Mouse (Mus musculus): ENCODE results near the gene Zfp599. TPM values are rescaled to one million over a fixed set of nuclear protein-coding genes. Genes with fewer than 3 reads are reported as not detected.
"Not testable (repeated sequence)": the region's sequence is repeated elsewhere in the genome, so short reads cannot be mapped to it uniquely, and the experiment has no call there.

Zfp599 gene
- polyA plus RNA-seq, 1 experiment: 4.5 TPM

- TF ChIP-seq CTCF (IDR thresholded peaks at IDR 0.05; ENCODE audit: borderline replicate concordance, extremely low read depth, insufficient read depth, insufficient read length) (no peak), POLR2A (IDR thresholded peaks at IDR 0.05; ENCODE audit: borderline replicate concordance, extremely low read depth, insufficient read depth, insufficient read length, poor library complexity, severe bottlenecking) (no peak)
- DNase-seq (ENCODE audit: low read depth): no peak
These were observed 3.1 kb downstream of the Zfp599 start for GRCm38 (mm10) chr9:22256579-22256978.

GRCm38 (mm10) chr9:22244242-22244641, 15.5 kb downstream of the Zfp599 start:
- TF ChIP-seq POLR2A (IDR thresholded peaks at IDR 0.05; ENCODE audit: borderline replicate concordance, extremely low read depth, insufficient read depth, insufficient read length, poor library complexity, severe bottlenecking) (no peak), CTCF (IDR thresholded peaks at IDR 0.05; ENCODE audit: borderline replicate concordance, extremely low read depth, insufficient read depth, insufficient read length) (no peak)

GRCm38 (mm10) chr9:22240001-22240400, 19.7 kb downstream of the Zfp599 start:
- no peak for TF ChIP-seq CTCF (IDR thresholded peaks at IDR 0.05; ENCODE audit: borderline replicate concordance, extremely low read depth, insufficient read depth, insufficient read length)
- no peak for TF ChIP-seq POLR2A (IDR thresholded peaks at IDR 0.05; ENCODE audit: borderline replicate concordance, extremely low read depth, insufficient read depth, insufficient read length, poor library complexity, severe bottlenecking)
- no peak for DNase-seq (ENCODE audit: low read depth)

More at GRCm38 (mm10) chr9:22244242-22244641, 15.5 kb downstream of the Zfp599 start:
- DNase-seq (ENCODE audit: low read depth): no peak

DNA sequence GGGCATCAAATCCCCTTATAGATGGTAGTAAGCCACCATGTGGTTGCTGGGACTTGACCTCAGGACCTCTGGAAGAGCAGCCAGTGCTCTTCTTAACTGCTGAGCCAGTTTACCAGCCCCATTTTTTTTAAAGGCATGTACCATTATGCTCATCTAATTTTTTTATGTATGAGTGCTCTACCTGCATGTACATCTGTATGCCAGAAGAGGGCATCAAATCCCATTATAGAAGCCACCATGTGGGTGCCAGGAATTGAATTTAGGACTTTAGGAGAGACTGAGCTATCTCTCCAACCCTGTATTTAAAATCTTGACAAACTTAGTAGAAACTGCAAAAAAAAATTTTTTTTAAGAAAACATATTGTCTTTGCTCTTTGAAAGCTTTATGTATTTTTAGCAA, 29.1 kb downstream of the Zfp599 start:
- TF ChIP-seq POLR2A (IDR thresholded peaks at IDR 0.05; ENCODE audit: borderline replicate concordance, extremely low read depth, insufficient read depth, insufficient read length, poor library complexity, severe bottlenecking) (no peak), CTCF (IDR thresholded peaks at IDR 0.05; ENCODE audit: borderline replicate concordance, extremely low read depth, insufficient read depth, insufficient read length) (no peak)
- peak; percentile 13 for DNase-seq (ENCODE audit: low read depth)

GRCm38 (mm10) chr9:22230061-22230460, 29.6 kb downstream of the Zfp599 start:
- TF ChIP-seq CTCF (IDR thresholded peaks at IDR 0.05; ENCODE audit: borderline replicate concordance, extremely low read depth, insufficient read depth, insufficient read length) (no peak), POLR2A (IDR thresholded peaks at IDR 0.05; ENCODE audit: borderline replicate concordance, extremely low read depth, insufficient read depth, insufficient read length, poor library complexity, severe bottlenecking) (no peak)
- no peak for DNase-seq (ENCODE audit: low read depth)

- TF ChIP-seq CTCF (IDR thresholded peaks at IDR 0.05; ENCODE audit: borderline replicate concordance, extremely low read depth, insufficient read depth, insufficient read length) (no peak), POLR2A (IDR thresholded peaks at IDR 0.05; ENCODE audit: borderline replicate concordance, extremely low read depth, insufficient read depth, insufficient read length, poor library complexity, severe bottlenecking) (no peak)
These were observed 30.2 kb downstream of the Zfp599 start for GRCm38 (mm10) chr9:22229386-22230026.

DNA sequence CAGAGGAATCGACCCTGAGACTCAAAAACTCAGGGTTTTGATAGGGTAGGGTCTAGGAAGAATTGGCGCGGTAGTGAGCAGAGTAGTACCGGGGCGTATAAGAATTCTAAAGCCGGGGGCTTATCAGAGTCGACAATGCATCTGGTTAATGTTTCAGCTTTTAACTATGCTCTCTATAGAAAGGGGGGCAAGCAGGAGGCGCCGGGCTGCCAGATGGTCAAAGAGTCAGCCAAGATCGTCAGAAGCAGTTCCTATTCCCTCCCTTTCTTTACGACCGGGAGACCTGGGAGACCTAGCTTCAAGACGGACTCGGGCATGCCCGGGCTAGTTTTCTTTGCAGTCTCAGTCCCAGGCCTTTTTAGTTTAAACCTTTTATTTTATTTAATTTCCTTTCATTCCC, 32.8 kb downstream of the Zfp599 start:
- TF ChIP-seq CTCF (IDR thresholded peaks at IDR 0.05; ENCODE audit: borderline replicate concordance, extremely low read depth, insufficient read depth, insufficient read length) (no peak), POLR2A (IDR thresholded peaks at IDR 0.05; ENCODE audit: borderline replicate concordance, extremely low read depth, insufficient read depth, insufficient read length, poor library complexity, severe bottlenecking) (no peak)
- peak; percentile 8 for DNase-seq (ENCODE audit: low read depth)

More at GRCm38 (mm10) chr9:22229386-22230026, 30.2 kb downstream of the Zfp599 start:
- DNase-seq (ENCODE audit: low read depth): no peak

DNA sequence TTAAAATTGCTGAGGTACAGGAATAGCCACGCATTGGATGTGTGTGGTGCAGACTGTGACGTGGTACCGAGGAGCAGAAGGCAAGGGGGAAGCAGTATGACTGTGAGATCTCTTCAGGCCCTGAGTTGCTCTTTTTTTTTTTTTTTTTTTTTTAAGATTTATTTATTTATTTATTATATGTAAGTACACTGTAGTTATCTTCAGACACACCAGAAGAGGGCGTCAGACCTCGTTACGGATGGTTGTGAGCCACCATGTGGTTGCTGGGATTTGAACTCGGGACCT, 33.4 kb downstream of the Zfp599 start:
- not testable (repeated sequence) for DNase-seq (ENCODE audit: low read depth)

DNA sequence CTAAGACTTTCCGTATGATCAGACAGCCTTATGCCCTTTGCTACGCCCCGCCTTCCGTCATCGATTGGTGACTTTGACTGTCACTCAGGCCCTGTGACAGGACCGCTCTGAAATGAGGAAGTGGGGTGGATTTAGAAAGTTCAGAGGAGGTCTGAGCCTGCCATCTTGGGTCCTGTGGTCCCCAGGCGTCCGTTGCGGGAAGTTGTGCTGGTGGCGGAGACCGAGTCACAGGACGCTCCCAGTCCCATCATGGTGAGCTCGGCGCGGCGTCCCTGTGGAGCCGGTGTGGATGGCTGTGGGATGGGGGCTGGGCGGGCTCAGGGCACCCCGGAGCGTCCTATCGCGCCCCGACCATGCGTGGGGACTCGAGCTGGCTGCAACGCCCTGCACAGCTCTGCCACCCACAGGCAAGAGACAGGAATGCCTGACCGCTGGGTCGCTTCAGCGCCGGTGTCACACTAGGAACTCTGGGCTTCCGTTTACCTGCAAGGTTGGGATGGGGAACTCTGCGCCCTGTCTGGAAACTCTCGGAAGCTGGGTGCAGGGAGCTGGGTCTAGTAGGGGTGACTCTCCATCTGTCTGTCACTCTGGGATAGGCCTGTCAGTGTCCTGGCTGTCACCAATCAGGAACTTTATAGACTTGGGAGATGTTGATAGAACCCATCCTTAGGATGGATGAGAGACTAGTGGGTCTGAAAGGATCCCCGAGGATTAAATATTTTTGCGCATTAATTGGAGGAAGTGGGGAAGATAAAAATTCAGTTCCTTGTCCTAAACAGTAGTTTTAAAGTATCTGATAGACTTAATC, 33.9 kb downstream of the Zfp599 start, which contains the start of gene Zfp809:
Zfp809 (plus strand) TSS at position 134 of the 808 bp plus-strand sequence.
- TF ChIP-seq CTCF (IDR thresholded peaks at IDR 0.05; ENCODE audit: borderline replicate concordance, extremely low read depth, insufficient read depth, insufficient read length) (peak; percentile 66), POLR2A (IDR thresholded peaks at IDR 0.05; ENCODE audit: borderline replicate concordance, extremely low read depth, insufficient read depth, insufficient read length, poor library complexity, severe bottlenecking) (peak; percentile 45; the same call in 1 of the 2 replicates)
- DNase-seq (ENCODE audit: low read depth): peak; percentile 99

GRCm38 (mm10) chr9:22224536-22225503, 34.9 kb downstream of the Zfp599 start:
- TF ChIP-seq CTCF (IDR thresholded peaks at IDR 0.05; ENCODE audit: borderline replicate concordance, extremely low read depth, insufficient read depth, insufficient read length): peak; percentile 34; the same call in 1 of the 2 replicates
- TF ChIP-seq POLR2A (IDR thresholded peaks at IDR 0.05; ENCODE audit: borderline replicate concordance, extremely low read depth, insufficient read depth, insufficient read length, poor library complexity, severe bottlenecking): no peak
- peak; percentile 85 for DNase-seq (ENCODE audit: low read depth)

GRCm38 (mm10) chr9:22224066-22224465, 35.6 kb downstream of the Zfp599 start:
- TF ChIP-seq POLR2A (IDR thresholded peaks at IDR 0.05; ENCODE audit: borderline replicate concordance, extremely low read depth, insufficient read depth, insufficient read length, poor library complexity, severe bottlenecking): no peak
- TF ChIP-seq CTCF (IDR thresholded peaks at IDR 0.05; ENCODE audit: borderline replicate concordance, extremely low read depth, insufficient read depth, insufficient read length): no peak

More at GRCm38 (mm10) chr9:22224066-22224465, 35.6 kb downstream of the Zfp599 start:
- DNase-seq (ENCODE audit: low read depth): no peak
